Mouse (Mus musculus): ENCODE measurements around the gene Gapdhs. TPM values are rescaled to one million over a fixed set of nuclear protein-coding genes. Genes with fewer than 3 reads are reported as not detected.

Gene Gapdhs
- polyA plus RNA-seq, 1 experiment: not detected

DNA sequence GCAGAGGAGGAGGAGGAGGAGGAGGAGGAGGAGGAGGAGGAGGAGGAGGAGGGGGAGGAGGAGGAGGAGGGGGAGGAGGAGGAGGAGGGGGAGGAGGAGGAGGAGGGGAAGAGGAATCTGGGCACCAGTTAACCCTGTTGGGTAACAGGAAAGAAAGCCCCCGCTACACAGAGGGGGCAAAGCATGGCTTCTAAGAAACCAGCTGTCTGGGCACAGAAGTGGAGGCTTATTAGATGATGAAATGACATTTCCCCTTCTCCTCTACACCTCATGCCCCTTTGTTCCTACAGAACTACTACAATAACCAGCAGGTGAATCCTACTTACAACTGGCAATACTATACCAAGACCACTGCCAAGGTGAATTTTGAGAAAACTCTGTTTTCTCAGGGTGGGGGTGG lies 34.4 kb upstream of the Gapdhs start:
- Histone ChIP-seq H3K27ac (ENCODE audit: control insufficient read depth, insufficient read depth, low read depth, low read length, poor library complexity) (no peak overlapping the region), H3K4me3 (replicated peaks; ENCODE audit: control insufficient read depth, low read depth, low read length) (no peak overlapping the region), H3K4me1 (ENCODE audit: control insufficient read depth, insufficient read depth, low read length) (no peaks in the 10 kb centered on the region; the same call in 1 of the 2 replicates)
- 21% methylated on average over 1 of the region's 1 CpGs for WGBS
- no peak for TF ChIP-seq CTCF (IDR thresholded peaks at IDR 0.05; ENCODE audit: control insufficient read depth, insufficient read depth, low read length)

DNA sequence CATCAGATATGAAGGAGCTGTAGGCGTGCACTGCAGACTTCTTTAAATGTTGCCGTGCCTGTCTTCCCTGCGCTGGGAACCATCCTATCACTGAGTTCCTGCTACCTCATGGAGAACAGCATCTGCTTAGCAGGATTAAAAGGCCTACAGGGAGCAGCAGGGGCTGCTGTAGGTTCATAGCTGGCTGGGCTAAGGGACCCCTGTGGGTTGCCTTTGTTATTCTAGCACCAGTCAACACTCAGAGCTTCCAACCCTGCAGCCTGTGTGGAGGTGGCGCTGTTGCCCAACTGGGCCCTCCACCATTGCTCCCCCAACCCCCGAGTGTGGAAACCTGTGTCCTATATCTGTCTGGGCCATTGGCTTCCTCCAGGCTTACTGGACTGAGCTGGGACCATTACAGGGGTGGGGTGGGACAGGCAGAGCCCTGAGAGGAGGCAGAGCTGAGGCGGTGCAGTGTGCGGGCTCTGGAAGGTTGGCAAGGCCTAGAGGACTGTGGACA lies 33.6 kb upstream of the Gapdhs start:
- H3K4me1 ChIP-seq (ENCODE audit: control insufficient read depth, insufficient read depth, low read length): no peaks in the 10 kb centered on the region; the same call in 1 of the 2 replicates
- H3K4me3 ChIP-seq (replicated peaks; ENCODE audit: control insufficient read depth, low read depth, low read length): no peak overlapping the region
- TF ChIP-seq CTCF (IDR thresholded peaks at IDR 0.05; ENCODE audit: control insufficient read depth, insufficient read depth, low read length) (no peak), POLR2A (IDR thresholded peaks at IDR 0.05; ENCODE audit: borderline replicate concordance, control insufficient read depth, low read depth, low read length) (no peak)
- 56% methylated on average over 7 of the region's 7 CpGs for WGBS
- no peak overlapping the region for H3K27ac ChIP-seq (ENCODE audit: control insufficient read depth, insufficient read depth, low read depth, low read length, poor library complexity)

DNA sequence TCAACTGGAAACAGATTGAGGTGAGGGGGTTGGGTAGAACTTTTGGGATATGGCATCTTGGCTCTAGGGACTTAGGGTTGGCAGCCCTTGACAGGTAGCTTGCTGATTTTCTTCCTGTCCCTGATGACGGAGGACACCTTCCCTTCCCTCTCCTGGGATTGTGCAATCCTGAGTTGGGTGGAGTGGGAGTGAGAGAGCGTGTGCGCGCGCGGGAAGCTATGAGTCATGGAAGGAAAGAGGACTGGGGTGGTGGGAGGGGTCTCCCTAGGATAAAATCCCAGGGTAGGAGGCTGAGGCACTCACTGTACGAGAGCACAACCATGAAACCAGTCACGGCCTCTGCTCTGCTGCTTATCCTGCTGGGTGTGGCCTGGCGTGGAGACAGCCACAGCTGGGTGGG lies 32.6 kb upstream of the Gapdhs start:
- no peak for TF ChIP-seq POLR2A (IDR thresholded peaks at IDR 0.05; ENCODE audit: borderline replicate concordance, control insufficient read depth, low read depth, low read length)
- no peak for TF ChIP-seq CTCF (IDR thresholded peaks at IDR 0.05; ENCODE audit: control insufficient read depth, insufficient read depth, low read length)
- 65% methylated on average over 9 of the region's 9 CpGs for WGBS
- Histone ChIP-seq H3K27ac (ENCODE audit: control insufficient read depth, insufficient read depth, low read depth, low read length, poor library complexity) (no peak overlapping the region), H3K4me1 (ENCODE audit: control insufficient read depth, insufficient read depth, low read length) (no peaks in the 10 kb centered on the region; the same call in 1 of the 2 replicates), H3K4me3 (replicated peaks; ENCODE audit: control insufficient read depth, low read depth, low read length) (no peak overlapping the region)

DNA sequence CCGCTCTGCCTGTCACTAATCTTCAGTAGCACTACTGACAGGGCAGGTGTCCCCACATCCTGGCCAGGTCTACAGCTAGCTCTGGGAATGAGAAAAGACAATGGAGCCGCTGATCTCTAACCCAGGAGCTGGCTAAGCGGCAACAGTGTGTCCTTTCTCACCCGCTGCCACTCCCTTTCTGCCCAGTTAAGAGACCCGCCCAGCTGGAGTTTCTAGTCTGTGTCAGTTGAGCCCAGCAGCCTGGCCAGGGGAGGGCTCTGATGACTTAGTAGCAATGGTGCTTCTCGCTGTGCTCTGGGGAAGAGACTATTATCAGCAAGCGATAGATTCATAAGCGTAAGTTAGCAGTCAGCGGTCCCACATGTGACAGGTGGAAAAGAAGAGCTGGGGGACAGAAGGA lies 25.8 kb upstream of the Gapdhs start:
- no peaks in the 10 kb centered on the region for H3K4me1 ChIP-seq (ENCODE audit: control insufficient read depth, insufficient read depth, low read length)
- no peak overlapping the region for H3K4me3 ChIP-seq (replicated peaks; ENCODE audit: control insufficient read depth, low read depth, low read length)
- 45% methylated on average over 9 of the region's 9 CpGs for WGBS
- H3K27ac ChIP-seq (ENCODE audit: control insufficient read depth, insufficient read depth, low read depth, low read length, poor library complexity): no peak overlapping the region
- no peak for TF ChIP-seq CTCF (IDR thresholded peaks at IDR 0.05; ENCODE audit: control insufficient read depth, insufficient read depth, low read length)
- no peak for TF ChIP-seq POLR2A (IDR thresholded peaks at IDR 0.05; ENCODE audit: borderline replicate concordance, control insufficient read depth, low read depth, low read length)

DNA sequence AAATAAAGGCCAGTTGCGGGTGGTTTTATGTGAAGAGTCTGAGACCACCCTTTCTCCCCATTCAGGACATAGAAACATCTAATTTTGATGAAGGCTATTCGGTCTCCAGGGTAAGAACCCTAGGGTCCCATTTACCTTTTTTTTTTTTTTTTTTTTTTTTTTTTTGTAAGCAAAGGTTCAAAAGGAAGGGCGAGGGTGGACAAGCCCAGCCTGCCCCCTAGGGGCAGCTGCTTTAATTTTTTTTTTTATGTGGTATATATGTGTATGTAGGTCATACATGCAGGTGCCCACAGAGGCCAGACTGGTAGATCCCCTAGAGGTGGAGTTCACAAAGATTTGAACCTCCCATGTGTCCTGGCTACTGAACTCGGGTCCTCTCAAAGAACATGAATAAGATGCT lies 22.9 kb upstream of the Gapdhs start:
- TF ChIP-seq CTCF (IDR thresholded peaks at IDR 0.05; ENCODE audit: control insufficient read depth, insufficient read depth, low read length): no peak
- no peak for TF ChIP-seq POLR2A (IDR thresholded peaks at IDR 0.05; ENCODE audit: borderline replicate concordance, control insufficient read depth, low read depth, low read length)

DNA sequence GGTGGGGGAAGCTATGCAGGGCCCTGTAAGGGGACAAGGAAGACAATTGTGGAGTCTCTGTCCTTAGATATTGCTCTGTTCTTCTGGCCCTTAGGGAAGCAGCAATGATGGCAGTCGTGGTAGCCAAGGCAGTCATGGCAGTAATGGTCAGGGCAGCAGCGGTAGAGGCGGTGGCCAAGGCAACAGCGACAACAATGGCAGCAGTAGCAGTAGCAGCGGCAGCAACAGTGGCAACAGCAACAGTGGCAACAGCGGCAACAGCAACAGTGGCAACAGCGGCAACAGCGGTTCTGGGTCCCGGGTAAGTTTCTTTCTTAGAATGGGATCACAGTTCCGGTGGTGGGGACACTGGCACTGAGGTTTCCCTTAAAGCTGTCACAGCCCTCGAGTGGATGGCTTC lies 21.7 kb upstream of the Gapdhs start:
- Histone ChIP-seq H3K27ac (ENCODE audit: control insufficient read depth, insufficient read depth, low read depth, low read length, poor library complexity) (no peak overlapping the region), H3K4me1 (ENCODE audit: control insufficient read depth, insufficient read depth, low read length) (no peaks in the 10 kb centered on the region; the same call in 1 of the 2 replicates), H3K4me3 (replicated peaks; ENCODE audit: control insufficient read depth, low read depth, low read length) (no peak overlapping the region)
- no peak for TF ChIP-seq POLR2A (IDR thresholded peaks at IDR 0.05; ENCODE audit: borderline replicate concordance, control insufficient read depth, low read depth, low read length)
- TF ChIP-seq CTCF (IDR thresholded peaks at IDR 0.05; ENCODE audit: control insufficient read depth, insufficient read depth, low read length): no peak
- WGBS: 57% methylated on average over 11 of the region's 11 CpGs

More for the DNA sequence above, 22.9 kb upstream of the Gapdhs start:
- WGBS: 73% methylated on average over 4 of the region's 4 CpGs
- Histone ChIP-seq H3K27ac (ENCODE audit: control insufficient read depth, insufficient read depth, low read depth, low read length, poor library complexity) (no peak overlapping the region), H3K4me1 (ENCODE audit: control insufficient read depth, insufficient read depth, low read length) (no peaks in the 10 kb centered on the region; the same call in 1 of the 2 replicates), H3K4me3 (replicated peaks; ENCODE audit: control insufficient read depth, low read depth, low read length) (no peak overlapping the region)

DNA sequence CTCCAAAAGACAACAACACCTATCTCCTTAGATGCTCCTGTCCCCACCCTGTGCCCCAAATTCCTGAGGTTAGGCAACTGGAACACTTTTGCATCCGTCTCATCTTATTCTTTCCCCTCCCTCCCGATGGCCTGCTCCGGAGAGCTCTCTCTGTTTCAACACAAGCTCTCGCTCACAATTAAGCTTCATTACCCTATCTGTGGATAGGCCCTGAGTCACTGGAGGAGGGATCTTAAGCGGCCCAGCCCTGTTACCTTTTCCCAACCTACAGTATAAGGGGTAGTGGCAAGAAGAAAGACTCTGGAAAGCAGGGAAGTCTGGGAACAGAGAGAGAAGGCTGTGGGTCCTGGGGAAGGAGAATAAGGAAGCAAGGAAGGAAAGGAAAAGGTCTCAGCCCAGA lies 20.0 kb upstream of the Gapdhs start, which contains the start of gene Dmkn:
Dmkn (plus strand) TSS at position 301 of the 400 bp plus-strand sequence.
- WGBS: 73% methylated on average over 5 of the region's 5 CpGs
- no peak within 1 kb of the TSS for H3K27ac ChIP-seq (ENCODE audit: control insufficient read depth, insufficient read depth, low read depth, low read length, poor library complexity)
- no peak for TF ChIP-seq CTCF (IDR thresholded peaks at IDR 0.05; ENCODE audit: control insufficient read depth, insufficient read depth, low read length)
- H3K4me1 ChIP-seq (ENCODE audit: control insufficient read depth, insufficient read depth, low read length): no peaks in the 10 kb centered on the region; the same call in 1 of the 2 replicates
- no peak within 1 kb of the TSS for H3K4me3 ChIP-seq (replicated peaks; ENCODE audit: control insufficient read depth, low read depth, low read length)

DNA sequence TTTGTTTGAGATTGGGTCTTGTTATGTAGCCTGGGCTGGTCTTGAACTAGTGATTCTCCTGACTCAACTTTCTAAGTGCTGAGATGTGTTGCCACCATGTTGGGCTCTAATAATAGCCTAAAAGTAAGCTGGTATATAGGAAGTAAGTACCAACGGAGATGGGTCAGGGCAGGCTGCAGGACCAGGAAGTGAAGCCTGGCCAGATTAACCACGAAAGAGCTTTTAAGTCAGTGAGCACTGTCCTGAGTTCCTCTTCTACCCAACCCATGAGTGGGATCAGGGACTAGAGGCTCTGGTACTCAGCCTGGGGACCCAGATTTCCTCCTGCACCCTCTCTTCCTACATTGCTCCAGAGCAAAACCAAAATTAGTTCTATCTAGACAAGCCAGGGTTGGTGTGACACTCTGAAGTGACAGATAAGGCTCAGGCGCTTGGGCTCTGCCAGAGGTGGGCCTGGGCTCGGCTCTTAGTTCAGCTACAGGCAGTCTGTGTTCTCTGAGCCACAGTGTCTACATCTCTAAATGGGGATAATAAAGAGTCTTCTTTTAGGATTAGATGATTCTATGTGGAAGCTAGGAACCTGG lies 18.4 kb upstream of the Gapdhs start:
- no peaks in the 10 kb centered on the region; the same call in 1 of the 2 replicates for H3K4me1 ChIP-seq (ENCODE audit: control insufficient read depth, insufficient read depth, low read length)
- TF ChIP-seq POLR2A (IDR thresholded peaks at IDR 0.05; ENCODE audit: borderline replicate concordance, control insufficient read depth, low read depth, low read length): no peak
- TF ChIP-seq CTCF (IDR thresholded peaks at IDR 0.05; ENCODE audit: control insufficient read depth, insufficient read depth, low read length): no peak
- WGBS: 5% methylated on average over 4 of the region's 4 CpGs
- no peak overlapping the region for H3K27ac ChIP-seq (ENCODE audit: control insufficient read depth, insufficient read depth, low read depth, low read length, poor library complexity)
- no peak overlapping the region for H3K4me3 ChIP-seq (replicated peaks; ENCODE audit: control insufficient read depth, low read depth, low read length)

DNA sequence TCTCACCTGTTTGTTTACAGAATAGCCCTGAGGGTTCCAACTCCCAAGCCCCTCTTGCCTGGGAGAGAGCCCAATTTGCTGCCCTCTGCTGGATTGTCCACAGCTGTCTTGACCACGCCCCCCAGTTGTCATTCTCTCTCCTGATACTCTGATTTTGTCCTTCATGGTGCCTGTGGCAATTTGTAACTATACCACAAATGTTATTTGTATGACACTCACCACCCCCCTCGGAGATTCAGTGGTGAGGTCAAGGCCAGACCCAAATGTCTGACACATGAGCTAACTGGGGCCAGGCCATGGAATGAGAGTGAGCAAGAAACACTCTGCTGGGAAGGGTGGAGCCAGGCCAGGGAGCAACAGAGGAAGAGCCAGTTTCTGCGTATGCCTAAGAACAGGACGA lies 15.4 kb upstream of the Gapdhs start:
- Histone ChIP-seq H3K4me1 (ENCODE audit: control insufficient read depth, insufficient read depth, low read length) (no peaks in the 10 kb centered on the region; the same call in 1 of the 2 replicates), H3K27ac (ENCODE audit: control insufficient read depth, insufficient read depth, low read depth, low read length, poor library complexity) (no peak overlapping the region), H3K4me3 (replicated peaks; ENCODE audit: control insufficient read depth, low read depth, low read length) (no peak overlapping the region)
- 63% methylated on average over 4 of the region's 4 CpGs for WGBS
- no peak for TF ChIP-seq POLR2A (IDR thresholded peaks at IDR 0.05; ENCODE audit: borderline replicate concordance, control insufficient read depth, low read depth, low read length)
- TF ChIP-seq CTCF (IDR thresholded peaks at IDR 0.05; ENCODE audit: control insufficient read depth, insufficient read depth, low read length): peak; percentile 41; the same call in 1 of the 2 replicates

All from bone marrow, adult 2 months (tissue).